Mouse (Mus musculus): ENCODE measurements around the gene Gas2l1. TPM values are rescaled to one million over a fixed set of nuclear protein-coding genes. Genes with fewer than 3 reads are reported as not detected.

Gas2l1 gene
- polyA plus RNA-seq, 1 experiment from 2014 or later = 23.2 TPM

- no peak for ATAC-seq (replicated peaks; ENCODE audit: insufficient number of reproducible peaks, low FRiP score, low TSS enrichment)
- peaks cover 20% of the 10 kb centered on the region for H3K36me3 ChIP-seq (ENCODE audit: control insufficient read depth, insufficient read depth, low read length)
- H3K9ac ChIP-seq (ENCODE audit: low read depth, low read length) = no peak overlapping the region
- no peak overlapping the region for H3K27ac ChIP-seq (ENCODE audit: low read depth, low read length)
- H3K4me3 ChIP-seq (ENCODE audit: low read depth, low read length) = no peak overlapping the region
- no peaks in the 10 kb centered on the region for H3K27me3 ChIP-seq (ENCODE audit: control insufficient read depth, insufficient read depth, low read length)
- H3K4me1 ChIP-seq (ENCODE audit: control insufficient read depth, insufficient read depth, low read length) = no peaks in the 10 kb centered on the region
- no peaks in the 10 kb centered on the region for H3K9me3 ChIP-seq (replicated peaks; ENCODE audit: control insufficient read depth, low read length)
- no peak overlapping the region for H3K4me2 ChIP-seq
- WGBS (ENCODE audit: insufficient replicate concordance) = 83% methylated on average over 5 of the region's 5 CpGs
Observed at GRCm38 (mm10) chr11:5016286-5016685, 48.8 kb downstream of the Gas2l1 start.

GRCm38 (mm10) chr11:5015720-5016119 lies 49.4 kb downstream of the Gas2l1 start:
- Histone ChIP-seq H3K27ac (ENCODE audit: low read depth, low read length) (no peak overlapping the region), H3K4me1 (ENCODE audit: control insufficient read depth, insufficient read depth, low read length) (no peaks in the 10 kb centered on the region), H3K36me3 (ENCODE audit: control insufficient read depth, insufficient read depth, low read length) (peaks cover 20% of the 10 kb centered on the region), H3K4me3 (ENCODE audit: low read depth, low read length) (no peak overlapping the region), H3K4me2 (no peak overlapping the region), H3K27me3 (ENCODE audit: control insufficient read depth, insufficient read depth, low read length) (no peaks in the 10 kb centered on the region), H3K9me3 (replicated peaks; ENCODE audit: control insufficient read depth, low read length) (no peaks in the 10 kb centered on the region), H3K9ac (ENCODE audit: low read depth, low read length) (no peak overlapping the region)
- WGBS (ENCODE audit: insufficient replicate concordance) = 51% methylated on average over 2 of the region's 2 CpGs
- no peak for ATAC-seq (replicated peaks; ENCODE audit: insufficient number of reproducible peaks, low FRiP score, low TSS enrichment)

- Histone ChIP-seq H3K9me3 (replicated peaks; ENCODE audit: control insufficient read depth, low read length) (no peaks in the 10 kb centered on the region), H3K36me3 (ENCODE audit: control insufficient read depth, insufficient read depth, low read length) (peaks cover 12% of the 10 kb centered on the region; the same call in 1 of the 2 replicates), H3K4me2 (no peak overlapping the region), H3K4me3 (ENCODE audit: low read depth, low read length) (no peak overlapping the region), H3K9ac (ENCODE audit: low read depth, low read length) (no peak overlapping the region), H3K4me1 (ENCODE audit: control insufficient read depth, insufficient read depth, low read length) (peaks cover 3% of the 10 kb centered on the region; the same call in 1 of the 2 replicates), H3K27me3 (ENCODE audit: control insufficient read depth, insufficient read depth, low read length) (no peaks in the 10 kb centered on the region), H3K27ac (ENCODE audit: low read depth, low read length) (peak overlapping the region; percentile 54)
- WGBS (ENCODE audit: insufficient replicate concordance) = 69% methylated on average over 5 of the region's 5 CpGs
- ATAC-seq (replicated peaks; ENCODE audit: insufficient number of reproducible peaks, low FRiP score, low TSS enrichment) = no peak
Observed at GRCm38 (mm10) chr11:5012213-5012715, 52.9 kb downstream of the Gas2l1 start.

- no peaks in the 10 kb centered on the region for H3K27me3 ChIP-seq (ENCODE audit: control insufficient read depth, insufficient read depth, low read length)
- no peak overlapping the region for H3K9ac ChIP-seq (ENCODE audit: low read depth, low read length)
- no peaks in the 10 kb centered on the region for H3K9me3 ChIP-seq (replicated peaks; ENCODE audit: control insufficient read depth, low read length)
- 50% methylated on average over 1 of the region's 1 CpGs for WGBS (ENCODE audit: insufficient replicate concordance)
- H3K36me3 ChIP-seq (ENCODE audit: control insufficient read depth, insufficient read depth, low read length) = peaks cover 5% of the 10 kb centered on the region; the same call in 1 of the 2 replicates
- peaks cover 3% of the 10 kb centered on the region; the same call in 1 of the 2 replicates for H3K4me1 ChIP-seq (ENCODE audit: control insufficient read depth, insufficient read depth, low read length)
- H3K4me3 ChIP-seq (ENCODE audit: low read depth, low read length) = no peak overlapping the region
- no peak overlapping the region for H3K4me2 ChIP-seq
- H3K27ac ChIP-seq (ENCODE audit: low read depth, low read length) = no peak overlapping the region
- no peak for ATAC-seq (replicated peaks; ENCODE audit: insufficient number of reproducible peaks, low FRiP score, low TSS enrichment)
Observed at GRCm38 (mm10) chr11:5011480-5011879, 53.6 kb downstream of the Gas2l1 start.

GRCm38 (mm10) chr11:5010205-5010604 lies 54.9 kb downstream of the Gas2l1 start:
- ATAC-seq (replicated peaks; ENCODE audit: insufficient number of reproducible peaks, low FRiP score, low TSS enrichment) = no peak
- H3K4me3 ChIP-seq (ENCODE audit: low read depth, low read length) = no peak overlapping the region
- H3K4me1 ChIP-seq (ENCODE audit: control insufficient read depth, insufficient read depth, low read length) = peaks cover 3% of the 10 kb centered on the region; the same call in 1 of the 2 replicates
- no peak overlapping the region; the same call in 1 of the 2 replicates for H3K4me2 ChIP-seq
- H3K36me3 ChIP-seq (ENCODE audit: control insufficient read depth, insufficient read depth, low read length) = 0 out of 2 replicates have a peak, but pooled peaks cover 3% of the 10 kb centered on the region
- H3K27me3 ChIP-seq (ENCODE audit: control insufficient read depth, insufficient read depth, low read length) = no peaks in the 10 kb centered on the region
- no peak overlapping the region for H3K27ac ChIP-seq (ENCODE audit: low read depth, low read length)
- 87% methylated on average over 1 of the region's 1 CpGs for WGBS (ENCODE audit: insufficient replicate concordance)
- H3K9ac ChIP-seq (ENCODE audit: low read depth, low read length) = no peak overlapping the region
- no peaks in the 10 kb centered on the region for H3K9me3 ChIP-seq (replicated peaks; ENCODE audit: control insufficient read depth, low read length)

GRCm38 (mm10) chr11:5009354-5010074 lies 55.6 kb downstream of the Gas2l1 start:
- no peaks in the 10 kb centered on the region for H3K9me3 ChIP-seq (replicated peaks; ENCODE audit: control insufficient read depth, low read length)
- peaks cover 3% of the 10 kb centered on the region; the same call in 1 of the 2 replicates for H3K4me1 ChIP-seq (ENCODE audit: control insufficient read depth, insufficient read depth, low read length)
- peak overlapping the region; percentile 15; the same call in 1 of the 2 replicates for H3K4me2 ChIP-seq
- no peak overlapping the region for H3K4me3 ChIP-seq (ENCODE audit: low read depth, low read length)
- ATAC-seq (replicated peaks; ENCODE audit: insufficient number of reproducible peaks, low FRiP score, low TSS enrichment) = no peak; the same call in 1 of the 2 replicates
- WGBS (ENCODE audit: insufficient replicate concordance) = 56% methylated on average over 3 of the region's 3 CpGs
- no peaks in the 10 kb centered on the region for H3K36me3 ChIP-seq (ENCODE audit: control insufficient read depth, insufficient read depth, low read length)
- H3K27ac ChIP-seq (ENCODE audit: low read depth, low read length) = no peak overlapping the region
- H3K27me3 ChIP-seq (ENCODE audit: control insufficient read depth, insufficient read depth, low read length) = no peaks in the 10 kb centered on the region
- no peak overlapping the region for H3K9ac ChIP-seq (ENCODE audit: low read depth, low read length)

- ATAC-seq (replicated peaks; ENCODE audit: insufficient number of reproducible peaks, low FRiP score, low TSS enrichment) = no peak
- 58% methylated on average over 3 of the region's 3 CpGs for WGBS (ENCODE audit: insufficient replicate concordance)
- no peak overlapping the region for H3K27ac ChIP-seq (ENCODE audit: low read depth, low read length)
- H3K4me1 ChIP-seq (ENCODE audit: control insufficient read depth, insufficient read depth, low read length) = peaks cover 3% of the 10 kb centered on the region; the same call in 1 of the 2 replicates
- no peaks in the 10 kb centered on the region for H3K9me3 ChIP-seq (replicated peaks; ENCODE audit: control insufficient read depth, low read length)
- H3K27me3 ChIP-seq (ENCODE audit: control insufficient read depth, insufficient read depth, low read length) = no peaks in the 10 kb centered on the region
- no peaks in the 10 kb centered on the region for H3K36me3 ChIP-seq (ENCODE audit: control insufficient read depth, insufficient read depth, low read length)
- H3K9ac ChIP-seq (ENCODE audit: low read depth, low read length) = no peak overlapping the region
- no peak overlapping the region for H3K4me2 ChIP-seq
- no peak overlapping the region for H3K4me3 ChIP-seq (ENCODE audit: low read depth, low read length)
Observed at GRCm38 (mm10) chr11:5008867-5009266, 56.3 kb downstream of the Gas2l1 start.

- H3K4me2 ChIP-seq = no peak overlapping the region
- no peaks in the 10 kb centered on the region for H3K27me3 ChIP-seq (ENCODE audit: control insufficient read depth, insufficient read depth, low read length)
- no peak overlapping the region for H3K9ac ChIP-seq (ENCODE audit: low read depth, low read length)
- H3K27ac ChIP-seq (ENCODE audit: low read depth, low read length) = no peak overlapping the region
- H3K9me3 ChIP-seq (replicated peaks; ENCODE audit: control insufficient read depth, low read length) = no peaks in the 10 kb centered on the region
- no peak overlapping the region for H3K4me3 ChIP-seq (ENCODE audit: low read depth, low read length)
- no peak for ATAC-seq (replicated peaks; ENCODE audit: insufficient number of reproducible peaks, low FRiP score, low TSS enrichment)
- H3K36me3 ChIP-seq (ENCODE audit: control insufficient read depth, insufficient read depth, low read length) = no peaks in the 10 kb centered on the region
- WGBS (ENCODE audit: insufficient replicate concordance) = 91% methylated on average over 1 of the region's 1 CpGs
- peaks cover 3% of the 10 kb centered on the region; the same call in 1 of the 2 replicates for H3K4me1 ChIP-seq (ENCODE audit: control insufficient read depth, insufficient read depth, low read length)
Observed at GRCm38 (mm10) chr11:5007186-5007585, 57.9 kb downstream of the Gas2l1 start.

Measured in heart, embryonic 11.5 days (tissue).